Mouse (Mus musculus) embryonic facial prominence, embryonic 14.5 days (tissue): ENCODE data around the gene 1700014D04Rik. TPM values are rescaled to one million over a fixed set of nuclear protein-coding genes. Genes with fewer than 3 reads are reported as not detected.
A peak's percentile ranks its signal among the peaks of the same experiment; 100 is the strongest.
"Not testable (repeated sequence)": the region's sequence is repeated elsewhere in the genome, so short reads cannot be mapped to it uniquely, and the experiment has no call there.

Experiments
- ATAC-seq: fragments of 200-750 bp; cut with Nextera tagmentation; 2 replicates; pipeline ENCODE4 v1.8.0; 2017; ENCODE audit warnings: low read depth, moderate number of reproducible peaks, moderate TSS enrichment
- DNase-seq: peaks from one replicate; pipeline ENCODE4 v3.0.0-alpha.2; 2015; ENCODE audit warnings: low spot score
- H3K27ac ChIP-seq: fragments of 300-500 bp; sonication (generic); replicated peaks from 2 replicates; pipeline ENCODE4 v1.5.1; 2014; ENCODE audit warnings: low read depth, mild to moderate bottlenecking, low read length, moderate library complexity
- H3K27me3 ChIP-seq: fragments of 300-500 bp; sonication (generic); replicated peaks from 2 replicates; pipeline ENCODE4 v1.6.1; 2014; ENCODE audit warnings: low read length; ENCODE audit not compliant: control insufficient read depth, insufficient read depth
- H3K36me3 ChIP-seq: fragments of 300-500 bp; sonication (generic); 2 replicates; pipeline ENCODE4 v1.6.1; 2014; ENCODE audit warnings: low read length, mixed read lengths; ENCODE audit not compliant: control insufficient read depth, insufficient read depth
- H3K4me1 ChIP-seq: fragments of 300-500 bp; sonication (generic); 2 replicates; pipeline ENCODE4 v1.6.1; 2014; ENCODE audit warnings: antibody characterized with exemption, low read length; ENCODE audit not compliant: control insufficient read depth, insufficient read depth
- H3K4me2 ChIP-seq: fragments of 300-500 bp; sonication (generic); 2 replicates; pipeline ENCODE4 v1.6.1; 2014; ENCODE audit warnings: low read depth, mild to moderate bottlenecking, low read length, moderate library complexity, mixed read lengths
- H3K4me3 ChIP-seq: fragments of 300-500 bp; sonication (generic); 2 replicates; pipeline ENCODE4 v1.5.1; 2014; ENCODE audit warnings: low read depth, mild to moderate bottlenecking, low read length
- H3K9ac ChIP-seq: fragments of 300-500 bp; sonication (generic); 2 replicates; pipeline ENCODE4 v1.6.1; 2014; ENCODE audit warnings: low read depth, mild to moderate bottlenecking, low read length, moderate library complexity, mixed read lengths
- H3K9me3 ChIP-seq: fragments of 300-500 bp; sonication (generic); 2 replicates; pipeline ENCODE4 v1.6.1; 2016; ENCODE audit warnings: low read length; ENCODE audit not compliant: control insufficient read depth
- WGBS: fragments of 180-500 bp; shearing (Covaris S2); extraction: QIAGEN DNeasy Blood & Tissue Kit; methylation state at CpG from one replicate; pipeline ENCODE4 v1.1.7; 2014; 5-methylcytosine and 5-hydroxymethylcytosine counted together
- polyA plus RNA-seq: library from polyadenylated mRNA; unstranded; fragments of >200 nt; fragmentation: Nextera tagmentation; extraction: Ambion mirVana; gene quantifications from 2 replicates; pipeline ENCODE4 v1.2.1, GENCODE M21; 2014

The 1700014D04Rik gene
- polyA plus RNA-seq = not detected in 2 replicates

DNA sequence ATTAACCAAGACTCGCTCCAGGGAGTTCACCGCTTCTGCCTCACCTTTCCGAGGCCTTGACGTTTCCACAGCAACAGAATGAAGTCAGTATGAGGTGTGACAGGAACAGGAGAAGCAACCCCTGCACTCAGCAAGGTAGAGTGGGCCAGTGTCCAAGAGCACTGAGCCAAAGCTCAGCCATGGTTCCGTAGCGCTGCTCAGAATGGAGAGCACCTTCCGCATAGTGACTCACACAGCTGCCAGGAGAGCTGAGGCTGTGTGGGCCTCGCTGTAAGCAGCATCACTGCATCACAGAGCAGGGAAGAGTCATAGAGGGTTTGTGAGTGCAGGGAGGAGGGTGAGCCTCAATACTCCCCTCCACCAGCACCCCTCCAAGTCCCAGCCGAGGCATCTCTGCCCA is at the start of gene 1700014D04Rik:
1700014D04Rik (minus strand) TSS at position 42 of the 400 bp plus-strand sequence.
- DNase-seq (no peak), ATAC-seq (no peak)
- Histone ChIP-seq H3K36me3 (no peaks in the 10 kb centered on the region), H3K9me3 (no peaks in the 10 kb centered on the region), H3K4me3 (no peak within 1 kb of the TSS), H3K9ac (no peak within 1 kb of the TSS), H3K27ac (no peak within 1 kb of the TSS), H3K27me3 (no peaks in the 10 kb centered on the region), H3K4me2 (no peak within 1 kb of the TSS), H3K4me1 (peaks cover 8% of the 10 kb centered on the region; the same call in 1 of the 2 replicates)
- WGBS = 77% methylated on average over 9 of the region's 9 CpGs

DNA sequence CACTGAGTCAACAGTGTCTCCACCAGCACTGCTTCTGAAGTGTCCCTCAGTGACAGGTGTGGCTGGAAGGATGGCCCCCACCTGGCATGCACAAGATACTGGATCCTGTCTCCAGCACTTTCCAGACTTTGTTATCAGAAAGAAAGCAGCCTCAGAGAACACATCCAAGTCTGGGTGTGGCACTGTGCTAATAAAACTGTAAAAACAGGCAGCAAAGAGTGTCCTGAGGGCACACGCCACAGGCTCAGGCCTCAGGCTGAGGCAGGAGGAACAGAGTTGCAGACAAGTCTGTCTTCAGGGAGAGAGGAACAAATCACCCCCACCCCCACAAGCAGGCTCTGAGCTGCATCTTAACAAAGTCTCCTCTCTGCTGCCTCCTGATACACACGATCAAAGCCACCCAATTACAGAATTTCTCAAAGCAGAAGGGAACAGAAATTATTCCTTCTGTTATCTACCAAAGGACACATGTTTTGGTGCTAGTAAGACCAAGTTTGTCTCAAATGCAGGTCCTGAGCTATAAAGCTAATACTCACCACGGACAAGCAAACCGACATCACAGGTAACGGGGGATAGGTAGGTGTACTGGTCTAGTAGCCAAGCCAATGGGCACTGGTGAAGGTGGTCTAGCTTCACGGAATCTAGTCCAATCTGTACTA is 49.4 kb upstream of the 1700014D04Rik start:
- H3K4me1 ChIP-seq = no peaks in the 10 kb centered on the region
- H3K27me3 ChIP-seq = no peaks in the 10 kb centered on the region
- 94% methylated on average over 6 of the region's 6 CpGs for WGBS
- ATAC-seq (no peak), DNase-seq (no peak)
- no peak overlapping the region for H3K9ac ChIP-seq
- no peak overlapping the region for H3K27ac ChIP-seq
- no peaks in the 10 kb centered on the region for H3K9me3 ChIP-seq
- H3K36me3 ChIP-seq = peaks cover 98% of the 10 kb centered on the region
- no peak overlapping the region for H3K4me3 ChIP-seq
- no peak overlapping the region for H3K4me2 ChIP-seq

DNA sequence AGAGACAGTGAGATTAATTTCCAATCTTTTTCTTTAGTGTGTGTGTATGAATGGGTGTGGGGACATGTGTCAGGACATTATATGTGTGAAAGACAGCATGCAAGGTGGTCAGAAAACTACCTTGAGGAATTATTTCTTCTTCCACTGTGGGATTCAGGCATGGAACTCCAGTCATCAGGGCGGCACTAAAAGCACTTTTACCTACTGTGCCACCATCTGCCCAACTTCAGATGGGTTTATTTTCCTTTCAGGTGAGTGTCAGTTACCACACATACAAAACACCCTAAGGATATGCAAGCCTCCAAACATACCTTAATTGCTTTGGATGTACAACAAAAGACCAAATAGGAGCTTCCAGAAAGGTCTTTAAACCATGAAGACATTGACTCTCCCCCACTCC is 48.2 kb upstream of the 1700014D04Rik start:
- DNase-seq (no peak), ATAC-seq (no peak)
- Histone ChIP-seq H3K27me3 (no peaks in the 10 kb centered on the region), H3K4me1 (no peaks in the 10 kb centered on the region), H3K36me3 (peaks cover 98% of the 10 kb centered on the region), H3K9ac (no peak overlapping the region), H3K4me2 (no peak overlapping the region), H3K4me3 (no peak overlapping the region), H3K27ac (no peak overlapping the region), H3K9me3 (no peaks in the 10 kb centered on the region)
- WGBS = 90% methylated on average over 1 of the region's 1 CpGs

DNA sequence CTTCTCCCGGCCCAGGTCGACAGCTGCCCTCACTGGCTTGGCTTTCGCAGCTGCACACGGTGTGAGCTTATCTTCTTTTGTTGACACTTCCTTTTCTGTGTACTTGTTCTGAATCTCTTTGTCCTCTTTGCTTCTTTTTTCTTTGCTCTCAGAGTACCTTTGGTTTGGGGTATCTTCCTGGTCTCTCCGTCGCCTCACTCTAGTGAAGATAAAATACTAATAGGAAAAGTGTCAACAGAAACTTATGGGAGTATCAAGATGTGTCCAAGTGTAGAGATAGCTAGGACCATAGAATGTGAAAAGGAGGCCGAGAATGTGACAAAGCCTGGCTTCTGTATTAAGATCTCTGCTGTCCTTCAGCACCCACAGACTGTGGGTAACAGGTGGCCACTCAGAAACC is 35.6 kb upstream of the 1700014D04Rik start, which contains the start of gene Gm49354:
Gm49354 (minus strand) TSS at position 101 of the 400 bp plus-strand sequence.
- Histone ChIP-seq H3K9ac (no peak within 1 kb of the TSS), H3K36me3 (peaks cover 99% of the 10 kb centered on the region), H3K4me2 (no peak within 1 kb of the TSS), H3K9me3 (no peaks in the 10 kb centered on the region), H3K27ac (no peak within 1 kb of the TSS), H3K27me3 (no peaks in the 10 kb centered on the region), H3K4me1 (no peaks in the 10 kb centered on the region), H3K4me3 (no peak within 1 kb of the TSS)
- WGBS = 94% methylated on average over 7 of the region's 7 CpGs
- ATAC-seq = no peak
- no peak for DNase-seq

DNA sequence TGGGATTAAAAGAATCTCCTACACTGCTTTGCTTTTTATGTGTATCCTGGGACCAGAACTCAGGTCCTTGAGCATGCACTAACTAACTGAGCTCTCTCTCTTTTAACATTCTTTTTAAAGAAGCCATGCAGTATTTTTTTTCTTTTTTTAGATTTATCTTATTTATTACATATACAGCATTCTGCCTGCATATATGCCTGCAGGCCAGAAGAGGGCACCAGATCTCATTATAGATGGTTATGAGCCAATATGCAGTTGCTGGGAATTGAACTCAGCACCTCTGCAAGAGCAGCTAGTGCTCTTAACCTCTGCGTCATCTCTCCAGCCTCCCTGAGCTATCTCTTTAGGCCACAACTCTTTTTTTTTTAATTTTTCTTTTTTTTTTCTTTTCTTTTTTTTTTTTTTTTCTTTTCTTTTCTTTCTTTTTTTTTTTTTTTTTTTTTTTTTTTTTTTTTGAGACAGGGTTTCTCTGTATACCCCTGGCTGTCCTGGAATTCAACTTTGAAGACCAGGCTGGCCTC is 33.3 kb upstream of the 1700014D04Rik start:
- peaks cover 97% of the 10 kb centered on the region for H3K36me3 ChIP-seq
- not testable (repeated sequence) for H3K4me1 ChIP-seq, H3K9me3 ChIP-seq, ATAC-seq, DNase-seq, H3K4me3 ChIP-seq, H3K27me3 ChIP-seq, H3K27ac ChIP-seq, H3K4me2 ChIP-seq, H3K9ac ChIP-seq
- 92% methylated on average over 1 of the region's 1 CpGs for WGBS

DNA sequence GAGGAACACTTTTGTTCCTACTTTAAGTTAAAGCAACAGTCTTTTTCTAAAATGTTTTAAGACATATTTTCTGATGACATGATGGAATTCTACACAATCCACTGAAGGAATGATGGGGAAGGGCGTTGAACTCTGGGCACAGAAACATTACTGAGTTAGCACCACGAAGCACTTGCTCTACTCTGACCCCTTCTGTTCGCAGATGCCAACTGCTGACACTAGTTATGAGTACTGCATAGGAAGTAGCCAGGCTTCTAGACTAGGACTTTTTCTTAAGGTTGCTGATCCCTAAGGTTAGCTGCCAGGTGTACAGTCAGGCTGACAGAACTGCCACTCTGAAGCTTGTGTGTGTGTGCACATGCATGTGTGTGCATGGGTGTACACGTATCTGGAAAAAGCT is 32.7 kb upstream of the 1700014D04Rik start:
- DNase-seq = no peak
- no peak for ATAC-seq
- 93% methylated on average over 4 of the region's 4 CpGs for WGBS
- no peaks in the 10 kb centered on the region for H3K9me3 ChIP-seq
- H3K4me1 ChIP-seq = no peaks in the 10 kb centered on the region
- no peak overlapping the region for H3K27ac ChIP-seq
- peaks cover 94% of the 10 kb centered on the region for H3K36me3 ChIP-seq
- H3K4me3 ChIP-seq = no peak overlapping the region
- no peaks in the 10 kb centered on the region for H3K27me3 ChIP-seq
- no peak overlapping the region for H3K9ac ChIP-seq
- no peak overlapping the region for H3K4me2 ChIP-seq

DNA sequence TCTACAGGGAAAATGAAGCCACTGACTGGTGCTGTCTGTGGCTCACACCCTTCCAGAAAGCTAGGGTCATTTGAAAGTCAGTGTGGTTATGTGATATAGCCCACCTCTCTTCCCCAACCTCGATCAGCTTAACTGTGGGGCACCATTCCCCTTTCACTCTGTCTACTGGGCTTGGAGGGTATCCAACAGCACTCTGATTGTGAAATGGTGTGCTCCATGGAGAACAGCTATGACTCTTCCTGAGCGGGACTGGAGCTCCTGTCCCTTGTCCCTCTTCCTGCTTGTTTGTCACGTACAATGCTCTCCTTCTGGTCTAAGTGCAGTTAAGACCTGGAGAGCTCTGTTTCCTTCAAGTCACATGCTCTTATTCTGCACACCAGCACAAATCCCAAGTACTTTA is 28.6 kb upstream of the 1700014D04Rik start:
- no peak overlapping the region for H3K27ac ChIP-seq
- H3K4me1 ChIP-seq = no peaks in the 10 kb centered on the region; the same call in 1 of the 2 replicates
- no peaks in the 10 kb centered on the region for H3K9me3 ChIP-seq
- DNase-seq (no peak), ATAC-seq (no peak)
- no peak overlapping the region for H3K4me2 ChIP-seq
- H3K36me3 ChIP-seq = peaks cover 79% of the 10 kb centered on the region
- H3K4me3 ChIP-seq = no peak overlapping the region
- 87% methylated on average over 3 of the region's 3 CpGs for WGBS
- no peak overlapping the region for H3K9ac ChIP-seq
- H3K27me3 ChIP-seq = no peaks in the 10 kb centered on the region

DNA sequence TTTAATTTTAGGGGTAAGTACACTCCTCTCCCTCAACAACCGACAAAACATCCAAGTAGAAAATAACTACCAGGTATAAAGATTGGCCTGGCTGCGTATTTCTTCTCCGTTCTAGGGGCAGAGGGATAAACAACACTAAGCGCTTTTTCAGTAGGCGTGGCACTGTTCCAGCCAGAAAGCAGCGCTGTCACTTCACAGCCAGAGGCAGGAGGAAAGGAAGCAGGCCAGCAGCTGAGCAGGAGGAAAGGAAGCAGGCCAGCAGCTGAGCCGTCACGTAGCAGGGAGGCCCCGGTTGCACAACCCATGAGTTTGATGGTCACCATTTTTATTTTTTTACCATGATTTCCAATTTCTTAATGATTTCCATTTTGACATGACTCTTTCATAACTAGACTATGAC is 24.7 kb upstream of the 1700014D04Rik start:
- peaks cover 41% of the 10 kb centered on the region for H3K36me3 ChIP-seq
- no peaks in the 10 kb centered on the region for H3K9me3 ChIP-seq
- H3K4me3 ChIP-seq = no peak overlapping the region
- no peak overlapping the region for H3K9ac ChIP-seq
- DNase-seq (peak; percentile 82), ATAC-seq (no peak)
- no peaks in the 10 kb centered on the region for H3K27me3 ChIP-seq
- H3K27ac ChIP-seq = peak overlapping the region; percentile 98
- H3K4me2 ChIP-seq = peak overlapping the region; percentile 69; the same call in 1 of the 2 replicates
- WGBS = 40% methylated on average over 9 of the region's 9 CpGs
- H3K4me1 ChIP-seq = peaks cover 17% of the 10 kb centered on the region

DNA sequence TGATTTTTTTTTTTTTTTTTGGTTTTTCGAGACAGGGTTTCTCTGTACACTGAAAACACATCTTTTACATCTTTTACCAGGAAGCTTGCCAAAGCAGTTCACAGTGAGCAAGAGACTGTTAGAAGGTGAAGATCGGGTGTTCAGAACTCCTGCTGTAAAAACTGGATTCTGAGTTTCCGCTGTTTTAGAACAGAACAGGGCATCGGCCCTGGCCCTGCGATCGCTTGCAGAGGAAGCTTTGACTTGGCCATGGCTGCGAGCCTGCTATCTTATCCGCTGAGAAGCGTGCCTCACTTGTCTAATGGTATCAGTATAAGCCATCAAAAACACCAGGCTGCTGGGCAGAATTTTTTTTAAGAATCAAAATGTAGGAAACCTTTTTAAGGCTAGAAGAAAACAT is 24.3 kb upstream of the 1700014D04Rik start:
- H3K27ac ChIP-seq = peak overlapping the region; percentile 98
- H3K36me3 ChIP-seq = peaks cover 37% of the 10 kb centered on the region
- ATAC-seq = no peak
- peak overlapping the region; percentile 69 for H3K4me2 ChIP-seq
- peak overlapping the region; percentile 90; the same call in 1 of the 2 replicates for H3K9ac ChIP-seq
- peaks cover 17% of the 10 kb centered on the region for H3K4me1 ChIP-seq
- 57% methylated on average over 9 of the region's 9 CpGs for WGBS
- peak overlapping the region; percentile 89; the same call in 1 of the 2 replicates for H3K4me3 ChIP-seq
- no peaks in the 10 kb centered on the region for H3K9me3 ChIP-seq
- no peak for DNase-seq
- H3K27me3 ChIP-seq = no peaks in the 10 kb centered on the region
